Mouse (Mus musculus) hindbrain, embryonic 11.5 days (tissue): ENCODE data around the gene Ccdc93. TPM values are rescaled to one million over a fixed set of nuclear protein-coding genes. Genes with fewer than 3 reads are reported as not detected.

ENCODE experiments used
- ATAC-seq: fragments of 200-750 bp; cut with Nextera tagmentation; 2 replicates; pipeline ENCODE4 v1.8.0; 2017; ENCODE audit warnings: mild to moderate bottlenecking, moderate TSS enrichment, moderate library complexity; ENCODE audit not compliant: low FRiP score
- DNase-seq: peaks from one replicate; pipeline ENCODE4 v3.0.0-alpha.2; 2015; ENCODE audit warnings: low spot score
- H3K27ac ChIP-seq: fragments of 300-500 bp; sonication (generic); 2 replicates; pipeline ENCODE4 v1.5.1; 2014; ENCODE audit warnings: mild to moderate bottlenecking, low read depth, low read length
- H3K27me3 ChIP-seq: fragments of 300-500 bp; sonication (generic); 2 replicates; pipeline ENCODE4 v1.6.1; 2014; ENCODE audit warnings: mild to moderate bottlenecking, low read length, moderate library complexity, mixed read lengths; ENCODE audit not compliant: control insufficient read depth, insufficient read depth
- H3K36me3 ChIP-seq: fragments of 300-500 bp; sonication (generic); 2 replicates; pipeline ENCODE4 v1.6.1; 2014; ENCODE audit warnings: mild to moderate bottlenecking, low read length, moderate library complexity, mixed read lengths; ENCODE audit not compliant: control insufficient read depth, insufficient read depth
- H3K4me1 ChIP-seq: fragments of 300-500 bp; sonication (generic); replicated peaks from 2 replicates; pipeline ENCODE4 v1.6.1; 2014; ENCODE audit warnings: low read length, mixed read lengths; ENCODE audit not compliant: control insufficient read depth, insufficient read depth
- H3K4me2 ChIP-seq: fragments of 300-500 bp; sonication (generic); replicated peaks from 2 replicates; pipeline ENCODE4 v1.6.1; 2014; ENCODE audit warnings: mild to moderate bottlenecking, low read depth, low read length
- H3K4me3 ChIP-seq: fragments of 300-500 bp; sonication (generic); 2 replicates; pipeline ENCODE4 v1.5.1; 2014; ENCODE audit warnings: low read depth, low read length
- H3K9ac ChIP-seq: fragments of 300-500 bp; sonication (generic); 2 replicates; pipeline ENCODE4 v1.6.1; 2014; ENCODE audit warnings: low read depth, low read length
- H3K9me3 ChIP-seq: fragments of 300-500 bp; sonication (generic); 2 replicates; pipeline ENCODE4 v1.6.1; 2016; ENCODE audit warnings: low read length; ENCODE audit not compliant: control insufficient read depth
- WGBS: fragments of 180-500 bp; shearing (Covaris S2); extraction: QIAGEN DNeasy Blood & Tissue Kit; methylation state at CpG from one replicate; pipeline ENCODE4 v1.1.7; 2014; 5-methylcytosine and 5-hydroxymethylcytosine counted together
- polyA plus RNA-seq: library from polyadenylated mRNA; unstranded; fragments of >200 nt; fragmentation: Nextera tagmentation; extraction: Ambion mirVana; gene quantifications from 2 replicates; pipeline ENCODE4 v1.2.1, GENCODE M21; 2014

Gene Ccdc93
- polyA plus RNA-seq, 1 experiment from 2014 or later: 11.1 TPM

- H3K4me1 ChIP-seq: no peaks in the 10 kb centered on the region
- no peak overlapping the region for H3K27ac ChIP-seq
- 0 out of 2 replicates have a peak, but pooled peaks cover 2% of the 10 kb centered on the region for H3K36me3 ChIP-seq
- no peak for DNase-seq
- H3K4me2 ChIP-seq: no peak overlapping the region
- no peak overlapping the region for H3K9ac ChIP-seq
- 92% methylated on average over 5 of the region's 5 CpGs for WGBS
- ATAC-seq: no peak
- no peak overlapping the region for H3K4me3 ChIP-seq
- H3K27me3 ChIP-seq: no peaks in the 10 kb centered on the region
- no peaks in the 10 kb centered on the region for H3K9me3 ChIP-seq
These were observed 48.6 kb downstream of the Ccdc93 start for GRCm38 (mm10) chr1:121479403-121479802.

- H3K27ac ChIP-seq: no peak overlapping the region
- WGBS: 94% methylated on average over 4 of the region's 4 CpGs
- no peak for DNase-seq
- H3K4me1 ChIP-seq: no peaks in the 10 kb centered on the region
- no peaks in the 10 kb centered on the region for H3K27me3 ChIP-seq
- H3K4me3 ChIP-seq: no peak overlapping the region
- no peak for ATAC-seq
- no peaks in the 10 kb centered on the region for H3K9me3 ChIP-seq
- H3K4me2 ChIP-seq: no peak overlapping the region
- no peak overlapping the region for H3K9ac ChIP-seq
- H3K36me3 ChIP-seq: 0 out of 2 replicates have a peak, but pooled peaks cover 2% of the 10 kb centered on the region
These were observed 52.2 kb downstream of the Ccdc93 start for GRCm38 (mm10) chr1:121483091-121483490.

- Histone ChIP-seq H3K27me3 (no peaks in the 10 kb centered on the region), H3K4me3 (no peak overlapping the region), H3K4me1 (no peaks in the 10 kb centered on the region), H3K9ac (no peak overlapping the region), H3K27ac (no peak overlapping the region), H3K4me2 (no peak overlapping the region), H3K9me3 (no peaks in the 10 kb centered on the region), H3K36me3 (0 out of 2 replicates have a peak, but pooled peaks cover 2% of the 10 kb centered on the region)
- 88% methylated on average over 6 of the region's 6 CpGs for WGBS
- ATAC-seq (no peak), DNase-seq (no peak)
These were observed 56.0 kb downstream of the Ccdc93 start for GRCm38 (mm10) chr1:121486803-121487202.

GRCm38 (mm10) chr1:121490241-121490640, 59.4 kb downstream of the Ccdc93 start:
- Histone ChIP-seq H3K9ac (no peak overlapping the region), H3K27me3 (no peaks in the 10 kb centered on the region), H3K9me3 (no peaks in the 10 kb centered on the region), H3K4me2 (no peak overlapping the region), H3K4me3 (no peak overlapping the region), H3K27ac (no peak overlapping the region), H3K4me1 (no peaks in the 10 kb centered on the region), H3K36me3 (no peaks in the 10 kb centered on the region)
- WGBS: 30% methylated on average over 5 of the region's 5 CpGs
- DNase-seq: peak; percentile 47
- ATAC-seq: peak; percentile 56; the same call in 1 of the 2 replicates

- no peak overlapping the region for H3K27ac ChIP-seq
- 95% methylated on average over 4 of the region's 4 CpGs for WGBS
- H3K4me2 ChIP-seq: no peak overlapping the region
- no peak overlapping the region for H3K9ac ChIP-seq
- H3K9me3 ChIP-seq: no peaks in the 10 kb centered on the region
- DNase-seq (no peak), ATAC-seq (no peak)
- H3K36me3 ChIP-seq: 0 out of 2 replicates have a peak, but pooled peaks cover 3% of the 10 kb centered on the region
- no peaks in the 10 kb centered on the region for H3K27me3 ChIP-seq
- H3K4me1 ChIP-seq: no peaks in the 10 kb centered on the region
- H3K4me3 ChIP-seq: no peak overlapping the region
These were observed 66.2 kb downstream of the Ccdc93 start for GRCm38 (mm10) chr1:121497093-121497492.

GRCm38 (mm10) chr1:121508729-121509128, 77.9 kb downstream of the Ccdc93 start:
- ATAC-seq (no peak), DNase-seq (no peak)
- Histone ChIP-seq H3K4me3 (no peak overlapping the region), H3K27me3 (no peaks in the 10 kb centered on the region), H3K9me3 (no peaks in the 10 kb centered on the region), H3K4me1 (no peaks in the 10 kb centered on the region), H3K4me2 (no peak overlapping the region), H3K27ac (no peak overlapping the region), H3K9ac (no peak overlapping the region), H3K36me3 (no peaks in the 10 kb centered on the region)
- 90% methylated on average over 2 of the region's 2 CpGs for WGBS

GRCm38 (mm10) chr1:121510420-121511140, 79.7 kb downstream of the Ccdc93 start:
- no peak for DNase-seq
- ATAC-seq: no peak
- Histone ChIP-seq H3K36me3 (no peaks in the 10 kb centered on the region), H3K9me3 (no peaks in the 10 kb centered on the region), H3K4me2 (no peak overlapping the region), H3K27me3 (no peaks in the 10 kb centered on the region), H3K4me1 (no peaks in the 10 kb centered on the region), H3K4me3 (no peak overlapping the region), H3K9ac (no peak overlapping the region), H3K27ac (no peak overlapping the region)
- 88% methylated on average over 19 of the region's 19 CpGs for WGBS

- WGBS: 53% methylated on average over 2 of the region's 2 CpGs
- Histone ChIP-seq H3K9me3 (no peaks in the 10 kb centered on the region), H3K9ac (no peak overlapping the region), H3K4me3 (no peak overlapping the region), H3K4me2 (no peak overlapping the region), H3K27ac (no peak overlapping the region), H3K36me3 (no peaks in the 10 kb centered on the region), H3K4me1 (no peaks in the 10 kb centered on the region), H3K27me3 (no peaks in the 10 kb centered on the region)
- ATAC-seq (no peak), DNase-seq (no peak)
These were observed 80.3 kb downstream of the Ccdc93 start for GRCm38 (mm10) chr1:121511186-121511585.

GRCm38 (mm10) chr1:121511966-121512365, 81.1 kb downstream of the Ccdc93 start:
- Histone ChIP-seq H3K36me3 (no peaks in the 10 kb centered on the region), H3K9me3 (no peaks in the 10 kb centered on the region), H3K4me2 (no peak overlapping the region), H3K9ac (no peak overlapping the region), H3K4me1 (no peaks in the 10 kb centered on the region), H3K27ac (no peak overlapping the region), H3K4me3 (no peak overlapping the region), H3K27me3 (no peaks in the 10 kb centered on the region)
- DNase-seq: no peak
- WGBS: 90% methylated on average over 2 of the region's 2 CpGs
- no peak for ATAC-seq
